Mouse (Mus musculus) liver, postnatal 0 days (tissue): Measurements from ENCODE around the gene Plcb2.

Experiments
- CTCF ChIP-seq: sonication (generic); IDR thresholded peaks from 2 replicates; pipeline ENCODE4 v1.5.1; 2016; ENCODE audit warnings: antibody characterized with exemption, low read depth
- EP300 ChIP-seq: IDR thresholded peaks from 2 replicates; pipeline ENCODE4 v1.6.1; 2016; ENCODE audit warnings: antibody characterized with exemption, low read depth, mild to moderate bottlenecking

GRCm38 (mm10) chr2:118696451-118697308 is 31.6 kb downstream of the Plcb2 start:
- TF ChIP-seq EP300 = no peak
- no peak for TF ChIP-seq CTCF
